Mouse (Mus musculus): ENCODE measurements around the gene Casp2. TPM values are rescaled to one million over a fixed set of nuclear protein-coding genes. Genes with fewer than 3 reads are reported as not detected.

Casp2 gene
- polyA plus RNA-seq, 1 experiment from 2014 or later, result 75.9 TPM

DNA sequence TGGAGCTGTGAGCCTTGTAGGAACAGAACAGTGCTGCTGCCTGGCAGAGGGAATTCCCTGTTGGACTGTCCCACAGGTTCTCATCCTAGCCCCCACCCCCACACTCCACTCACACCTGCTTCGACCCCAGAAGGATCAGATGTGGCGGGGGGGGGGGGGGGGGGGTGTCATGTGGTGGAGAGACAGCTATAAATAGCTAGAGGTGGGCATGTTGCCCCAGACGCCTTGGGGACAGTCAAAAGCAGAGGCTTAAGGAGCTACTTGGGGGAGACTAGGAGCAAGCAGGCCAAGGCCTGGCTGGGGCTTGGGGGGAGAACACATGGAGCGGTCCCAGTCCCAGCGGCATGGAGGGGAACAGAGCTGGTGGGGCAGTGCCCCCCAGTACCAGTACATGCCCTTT lies 21.7 kb downstream of the Casp2 start, which contains the start of gene Clcn1:
Gene Clcn1, plus strand, starts transcription at position 238 of the 400 bp plus-strand sequence.
- no peak for ATAC-seq (ENCODE audit: insufficient number of reproducible peaks, insufficient read depth, low FRiP score, low TSS enrichment, low read depth)
- Histone ChIP-seq H3K27ac (no peak within 1 kb of the TSS), H3K9me3 (no peaks in the 10 kb centered on the region), H3K36me3 (peaks cover 45% of the 10 kb centered on the region), H3K9ac (replicated peaks) (no peak within 1 kb of the TSS), H3K4me2 (no peak within 1 kb of the TSS), H3K4me3 (replicated peaks) (no peak within 1 kb of the TSS), H3K27me3 (no peaks in the 10 kb centered on the region), H3K4me1 (replicated peaks) (no peaks in the 10 kb centered on the region)
- 61% methylated on average over 4 of the region's 5 CpGs for WGBS

DNA sequence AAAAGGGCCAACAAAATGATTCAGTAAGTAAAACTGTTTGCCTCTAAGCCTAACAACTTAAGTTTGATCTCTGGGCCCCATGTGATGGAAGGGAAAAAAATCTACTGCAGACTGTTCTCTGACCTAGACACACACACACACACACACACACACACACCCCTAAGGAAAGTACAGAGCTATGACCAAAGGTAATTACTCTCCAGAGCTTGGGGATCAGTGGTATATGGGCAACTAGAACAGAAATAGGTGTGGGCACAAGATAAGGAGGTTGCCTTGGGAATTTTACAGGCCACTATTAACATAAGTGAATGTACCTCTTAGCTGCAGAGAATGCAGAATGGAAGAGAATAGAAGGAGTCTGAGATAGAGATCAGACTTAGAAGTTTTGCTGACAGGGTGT lies 22.8 kb downstream of the Casp2 start:
- H3K36me3 ChIP-seq, result peaks cover 36% of the 10 kb centered on the region
- no peak for ATAC-seq (ENCODE audit: insufficient number of reproducible peaks, insufficient read depth, low FRiP score, low TSS enrichment, low read depth)
- H3K27ac ChIP-seq, result no peak overlapping the region
- H3K4me1 ChIP-seq (replicated peaks), result no peaks in the 10 kb centered on the region
- H3K27me3 ChIP-seq, result no peaks in the 10 kb centered on the region
- H3K9me3 ChIP-seq, result no peaks in the 10 kb centered on the region
- no peak overlapping the region for H3K4me3 ChIP-seq (replicated peaks)
- no peak overlapping the region for H3K4me2 ChIP-seq
- no peak overlapping the region for H3K9ac ChIP-seq (replicated peaks)

DNA sequence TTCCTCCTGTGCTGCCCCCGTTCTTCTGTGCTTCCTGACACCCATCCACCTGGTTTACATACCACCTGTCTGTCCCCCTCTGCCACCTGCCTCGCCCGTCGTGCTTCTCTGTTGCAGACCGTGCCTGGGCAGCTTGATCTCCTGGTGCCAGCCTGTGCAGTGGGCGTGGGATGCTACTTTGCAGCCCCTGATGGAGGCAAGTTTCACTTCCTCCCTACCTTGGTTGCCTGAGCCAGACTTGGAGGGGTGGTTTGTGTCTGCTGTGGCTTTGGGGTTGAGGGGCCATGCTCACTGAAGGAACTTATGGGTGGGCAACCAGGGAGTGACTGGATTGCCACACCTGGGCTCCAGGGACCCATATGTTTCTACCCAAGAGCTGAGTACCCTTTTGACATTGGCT lies 28.5 kb downstream of the Casp2 start:
- no peak overlapping the region for H3K9ac ChIP-seq (replicated peaks)
- H3K4me3 ChIP-seq (replicated peaks), result no peak overlapping the region
- H3K4me1 ChIP-seq (replicated peaks), result 0 out of 2 replicates have a peak, but pooled peaks cover 3% of the 10 kb centered on the region
- no peak overlapping the region for H3K27ac ChIP-seq
- no peaks in the 10 kb centered on the region for H3K27me3 ChIP-seq
- H3K4me2 ChIP-seq, result no peak overlapping the region
- ATAC-seq (ENCODE audit: insufficient number of reproducible peaks, insufficient read depth, low FRiP score, low TSS enrichment, low read depth), result no peak
- H3K9me3 ChIP-seq, result no peaks in the 10 kb centered on the region
- 89% methylated on average over 6 of the region's 6 CpGs for WGBS
- peaks cover 10% of the 10 kb centered on the region; the same call in 1 of the 2 replicates for H3K36me3 ChIP-seq

DNA sequence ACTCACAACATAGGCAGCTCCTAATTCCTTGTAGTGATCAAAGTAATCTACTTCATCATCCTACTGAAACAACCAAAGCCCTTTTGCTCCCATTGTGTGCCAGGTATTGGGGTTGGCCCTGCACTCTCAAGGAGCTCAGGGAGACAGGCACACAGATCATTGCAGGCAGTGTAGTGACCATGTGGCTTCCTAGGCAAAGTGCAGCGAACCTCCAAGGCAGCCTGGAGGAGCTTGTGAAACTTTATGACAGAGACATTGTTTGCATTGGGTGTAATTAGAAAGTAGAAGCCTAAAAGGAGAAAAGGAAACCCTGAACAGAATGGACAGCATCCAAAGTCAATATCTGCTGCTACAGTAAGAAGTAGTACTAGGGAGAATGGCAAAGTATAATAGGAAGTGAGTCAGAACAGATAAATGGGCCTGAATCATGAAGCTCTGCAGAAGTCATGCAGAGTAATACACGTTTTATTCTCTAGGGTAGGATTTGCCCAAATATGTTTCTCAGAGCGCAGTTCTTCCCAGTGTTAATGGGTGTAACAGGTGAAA lies 30.8 kb downstream of the Casp2 start:
- WGBS, result 63% methylated on average over 3 of the region's 3 CpGs
- no peaks in the 10 kb centered on the region for H3K9me3 ChIP-seq
- H3K4me3 ChIP-seq (replicated peaks), result no peak overlapping the region

DNA sequence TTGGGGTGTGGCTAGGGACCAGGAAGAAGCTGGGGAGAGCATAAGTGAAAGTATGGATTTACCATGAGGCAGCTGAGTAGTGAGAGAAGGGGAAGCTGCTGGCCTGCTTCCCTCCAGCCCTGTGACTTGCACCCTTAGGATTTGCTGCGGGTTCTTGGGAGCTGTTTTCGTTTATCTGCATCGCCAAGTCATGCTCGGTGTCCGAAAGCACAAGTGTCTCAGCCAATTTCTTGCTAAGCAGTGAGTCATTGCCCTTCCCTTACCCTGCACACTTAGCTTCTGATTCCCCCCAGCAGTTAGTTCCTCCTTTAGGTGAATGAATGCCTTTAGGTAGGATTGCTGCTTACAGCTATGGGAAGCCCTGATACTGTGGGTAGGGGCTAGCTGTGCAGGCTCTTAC lies 34.6 kb downstream of the Casp2 start:
- Histone ChIP-seq H3K27me3 (no peaks in the 10 kb centered on the region), H3K27ac (no peak overlapping the region), H3K9me3 (no peaks in the 10 kb centered on the region), H3K4me3 (replicated peaks) (no peak overlapping the region), H3K36me3 (peaks cover 9% of the 10 kb centered on the region; the same call in 1 of the 2 replicates), H3K4me2 (no peak overlapping the region), H3K9ac (replicated peaks) (no peak overlapping the region), H3K4me1 (replicated peaks) (0 out of 2 replicates have a peak, but pooled peaks cover 3% of the 10 kb centered on the region)
- 94% methylated on average over 5 of the region's 5 CpGs for WGBS
- no peak for ATAC-seq (ENCODE audit: insufficient number of reproducible peaks, insufficient read depth, low FRiP score, low TSS enrichment, low read depth)

More for the DNA sequence above, 30.8 kb downstream of the Casp2 start:
- Histone ChIP-seq H3K36me3 (peaks cover 19% of the 10 kb centered on the region; the same call in 1 of the 2 replicates), H3K4me1 (replicated peaks) (0 out of 2 replicates have a peak, but pooled peaks cover 3% of the 10 kb centered on the region), H3K27ac (no peak overlapping the region), H3K9ac (replicated peaks) (no peak overlapping the region), H3K4me2 (no peak overlapping the region), H3K27me3 (no peaks in the 10 kb centered on the region)
- no peak for ATAC-seq (ENCODE audit: insufficient number of reproducible peaks, insufficient read depth, low FRiP score, low TSS enrichment, low read depth)

DNA sequence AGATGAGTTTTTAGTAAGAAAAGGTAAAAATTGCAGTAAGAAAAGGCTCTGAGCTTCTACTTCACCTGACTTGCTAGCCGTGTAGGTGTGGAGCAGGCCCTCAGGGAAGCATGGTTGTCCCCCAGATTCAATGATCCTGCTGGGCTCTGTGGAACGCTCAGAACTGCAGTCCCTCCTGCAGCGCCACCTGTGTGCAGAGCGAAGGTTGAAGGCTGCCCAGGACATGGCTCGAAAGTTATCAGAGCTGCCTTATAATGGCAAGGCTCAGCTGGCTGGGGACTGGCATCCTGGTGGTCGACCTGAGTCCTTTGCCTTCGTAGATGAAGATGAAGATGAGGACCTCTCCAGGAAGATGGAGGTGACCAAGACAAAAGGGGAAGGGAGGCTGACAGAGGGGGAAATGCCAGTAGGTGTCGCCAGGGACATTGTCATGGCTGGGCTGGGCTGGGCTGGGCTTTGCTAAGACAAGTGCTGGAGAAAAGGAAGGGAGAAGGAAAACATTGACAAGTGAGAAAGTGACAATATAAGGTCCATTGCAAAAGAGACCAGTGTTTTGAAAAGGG lies 45.1 kb downstream of the Casp2 start:
- no peak overlapping the region for H3K4me2 ChIP-seq
- no peaks in the 10 kb centered on the region for H3K9me3 ChIP-seq
- H3K36me3 ChIP-seq, result peaks cover 19% of the 10 kb centered on the region; the same call in 1 of the 2 replicates
- H3K9ac ChIP-seq (replicated peaks), result no peak overlapping the region
- ATAC-seq (ENCODE audit: insufficient number of reproducible peaks, insufficient read depth, low FRiP score, low TSS enrichment, low read depth), result no peak
- WGBS, result 42% methylated on average over 8 of the region's 8 CpGs
- H3K27me3 ChIP-seq, result no peaks in the 10 kb centered on the region
- no peak overlapping the region for H3K4me3 ChIP-seq (replicated peaks)
- H3K4me1 ChIP-seq (replicated peaks), result no peaks in the 10 kb centered on the region
- no peak overlapping the region for H3K27ac ChIP-seq

DNA sequence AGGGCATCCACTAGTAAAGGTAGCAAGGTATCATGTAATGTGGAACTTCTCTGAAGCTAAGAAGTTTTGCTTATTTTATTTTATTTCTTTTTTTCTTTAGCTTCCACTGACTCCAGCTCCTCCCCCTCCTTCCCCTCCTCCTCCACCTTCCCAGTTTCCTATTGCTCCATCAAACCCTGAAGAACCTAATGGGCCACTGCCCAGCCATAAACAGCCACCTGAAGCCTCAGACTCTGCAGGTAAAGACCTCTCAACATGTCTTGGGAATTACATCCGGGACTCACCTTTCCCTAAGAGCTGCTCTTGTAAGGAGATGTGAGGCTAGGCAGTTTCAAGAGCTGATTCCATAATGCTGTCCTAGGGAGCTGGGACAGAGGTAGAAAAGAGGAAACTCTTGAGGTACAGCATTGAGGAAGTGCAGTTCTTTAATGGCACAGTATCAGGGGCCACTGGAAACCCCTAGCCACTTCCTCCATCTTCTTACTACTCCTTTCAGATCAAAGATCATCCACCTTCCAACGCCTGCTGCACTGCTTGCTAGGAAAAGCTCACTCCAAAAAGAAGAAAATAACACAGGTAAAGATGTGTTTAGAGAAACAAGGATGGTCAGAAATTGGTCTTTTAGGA lies 45.8 kb downstream of the Casp2 start:
- no peak overlapping the region for H3K4me2 ChIP-seq
- ATAC-seq (ENCODE audit: insufficient number of reproducible peaks, insufficient read depth, low FRiP score, low TSS enrichment, low read depth), result no peak
- H3K27me3 ChIP-seq, result no peaks in the 10 kb centered on the region
- no peak overlapping the region for H3K9ac ChIP-seq (replicated peaks)
- H3K27ac ChIP-seq, result no peak overlapping the region
- no peaks in the 10 kb centered on the region for H3K9me3 ChIP-seq
- 87% methylated on average over 2 of the region's 2 CpGs for WGBS
- H3K36me3 ChIP-seq, result peaks cover 19% of the 10 kb centered on the region; the same call in 1 of the 2 replicates
- no peak overlapping the region for H3K4me3 ChIP-seq (replicated peaks)
- H3K4me1 ChIP-seq (replicated peaks), result no peaks in the 10 kb centered on the region

DNA sequence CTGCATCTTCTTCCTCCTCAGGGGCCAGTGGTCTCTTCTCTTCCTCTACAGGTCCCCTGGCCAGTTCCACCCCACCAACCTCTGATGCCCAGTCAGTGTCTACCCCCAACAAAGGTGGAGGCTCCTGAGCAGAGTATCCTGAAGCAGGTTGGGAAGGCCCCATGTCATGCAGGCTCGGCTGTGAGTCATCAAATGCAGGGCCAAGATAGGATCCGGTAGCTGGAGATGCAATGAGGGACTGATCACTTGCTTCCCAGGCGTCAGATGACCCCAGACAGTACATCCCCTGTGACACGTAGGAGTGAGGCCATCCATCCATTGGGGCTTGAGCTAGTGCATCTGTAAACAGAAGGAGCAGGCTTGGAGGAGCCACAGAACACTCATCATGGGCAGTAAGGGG lies 53.5 kb downstream of the Casp2 start:
- peaks cover 7% of the 10 kb centered on the region for H3K36me3 ChIP-seq
- no peak overlapping the region for H3K4me2 ChIP-seq
- no peak overlapping the region for H3K4me3 ChIP-seq (replicated peaks)
- H3K27ac ChIP-seq, result no peak overlapping the region
- ATAC-seq (ENCODE audit: insufficient number of reproducible peaks, insufficient read depth, low FRiP score, low TSS enrichment, low read depth), result no peak
- peaks cover 2% of the 10 kb centered on the region; the same call in 1 of the 2 replicates for H3K4me1 ChIP-seq (replicated peaks)
- peaks cover 26% of the 10 kb centered on the region for H3K27me3 ChIP-seq
- WGBS, result 74% methylated on average over 4 of the region's 4 CpGs
- H3K9me3 ChIP-seq, result no peaks in the 10 kb centered on the region
- H3K9ac ChIP-seq (replicated peaks), result no peak overlapping the region

DNA sequence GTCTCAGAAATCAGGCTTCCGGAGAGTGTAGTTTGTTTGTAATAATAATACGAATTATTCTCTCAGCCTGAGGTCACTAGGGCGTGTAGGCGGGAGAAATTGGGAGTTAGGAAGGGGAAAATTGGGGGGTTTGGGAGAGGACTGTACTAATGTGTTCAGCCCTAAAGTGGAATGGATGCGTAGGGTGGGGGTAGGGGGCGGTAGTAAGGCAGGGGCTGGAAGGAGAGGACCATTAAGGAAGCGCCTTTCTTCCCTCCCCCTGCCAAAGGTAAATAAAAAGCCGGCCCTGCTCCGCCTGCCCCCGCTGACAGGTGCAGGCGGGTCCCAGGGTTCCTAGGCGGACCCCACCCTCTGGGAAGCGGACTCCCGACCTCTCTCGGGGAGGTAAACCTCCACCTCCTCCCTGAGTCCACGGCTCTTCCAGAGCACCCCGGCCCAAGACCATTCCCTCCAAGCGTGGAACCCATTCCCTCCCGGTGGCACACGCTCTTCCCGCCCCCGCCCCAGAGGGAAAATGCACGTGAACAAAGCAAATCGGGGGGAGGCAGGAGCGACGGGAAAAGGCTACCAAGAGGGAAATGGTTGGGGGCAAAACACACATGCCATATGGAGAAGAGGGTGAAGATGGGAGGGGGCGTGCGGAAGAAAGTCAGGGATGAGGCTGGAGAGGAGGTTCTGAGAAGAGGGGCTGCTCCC lies 58.7 kb downstream of the Casp2 start:
- Histone ChIP-seq H3K4me1 (replicated peaks) (peaks cover 10% of the 10 kb centered on the region), H3K36me3 (no peaks in the 10 kb centered on the region; the same call in 1 of the 2 replicates), H3K9me3 (no peaks in the 10 kb centered on the region), H3K4me3 (replicated peaks) (peak overlapping the region; percentile 72), H3K27me3 (peaks cover 43% of the 10 kb centered on the region), H3K27ac (no peak overlapping the region), H3K9ac (replicated peaks) (peak overlapping the region; percentile 77), H3K4me2 (peak overlapping the region; percentile 96)
- ATAC-seq (ENCODE audit: insufficient number of reproducible peaks, insufficient read depth, low FRiP score, low TSS enrichment, low read depth), result peak; percentile 52
- 2% methylated on average over 28 of the region's 28 CpGs for WGBS

DNA sequence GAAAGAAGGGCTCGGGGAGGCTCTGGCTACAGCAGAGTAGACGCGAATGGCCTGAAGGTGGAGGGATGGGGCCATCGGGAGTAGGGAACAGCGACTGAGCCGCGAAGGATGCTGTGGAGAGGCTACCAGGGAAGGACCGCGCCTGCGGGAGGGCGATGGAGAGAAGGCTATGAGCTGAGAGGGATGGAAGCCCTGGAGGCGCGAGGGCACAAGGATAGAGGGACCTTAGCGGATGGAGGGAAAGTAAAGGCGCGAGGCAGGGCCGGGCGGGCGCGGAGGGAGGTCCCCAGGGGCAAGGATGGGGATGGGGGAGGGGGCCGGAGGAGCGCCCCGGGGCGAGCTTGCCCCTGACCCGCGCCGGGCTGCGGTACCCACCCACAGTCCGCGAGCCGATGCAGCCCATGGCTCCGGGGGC lies 59.3 kb downstream of the Casp2 start:
- WGBS, result 1% methylated on average over 19 of the region's 32 CpGs
- Histone ChIP-seq H3K9me3 (no peaks in the 10 kb centered on the region), H3K9ac (replicated peaks) (peak overlapping the region; percentile 77), H3K4me1 (replicated peaks) (peaks cover 10% of the 10 kb centered on the region), H3K4me3 (replicated peaks) (peak overlapping the region; percentile 72), H3K36me3 (no peaks in the 10 kb centered on the region), H3K27me3 (peaks cover 43% of the 10 kb centered on the region), H3K4me2 (peak overlapping the region; percentile 96), H3K27ac (0 out of 2 replicates have a peak overlapping the region, but pooled peaks have one; percentile 19)
- ATAC-seq (ENCODE audit: insufficient number of reproducible peaks, insufficient read depth, low FRiP score, low TSS enrichment, low read depth), result peak; percentile 71
